Mouse (Mus musculus) cerebellum, adult 2 months (tissue): ENCODE measurements around the gene Gm49339. TPM values are rescaled to one million over a fixed set of nuclear protein-coding genes. Genes with fewer than 3 reads are reported as not detected.

Experiments
- DNase-seq, 2 experiments: peaks; one replicate each; pipeline ENCODE4 v3.0.0; 2021
- H3K27ac ChIP-seq: fragments of 200-500 bp; 2 replicates; pipeline ENCODE4 v1.5.1; 2012; ENCODE audit warnings: low read length, control low read depth, inconsistent platforms; ENCODE audit not compliant: insufficient read depth
- H3K27me3 ChIP-seq: fragments of 200-500 bp; 2 replicates; pipeline ENCODE4 v1.6.1; 2012; ENCODE audit warnings: inconsistent platforms, mild to moderate bottlenecking, low read length, moderate library complexity; ENCODE audit not compliant: control insufficient read depth, insufficient read depth
- H3K4me1 ChIP-seq: fragments of 200-500 bp; 2 replicates; pipeline ENCODE4 v1.6.1; 2011; ENCODE audit warnings: low read length; ENCODE audit not compliant: control insufficient read depth, insufficient read depth
- H3K4me3 ChIP-seq: fragments of 200-500 bp; replicated peaks from 2 replicates; pipeline ENCODE3; 2011; ENCODE audit warnings: mild to moderate bottlenecking, low read depth, low read length, control low read depth; ENCODE audit not compliant: insufficient read depth
- CTCF ChIP-seq: fragments of 200-500 bp; IDR thresholded peaks from 2 replicates; pipeline ENCODE4 v1.5.1; 2011; ENCODE audit warnings: low read depth, mild to moderate bottlenecking, control low read depth, low read length, moderate library complexity, borderline replicate concordance; ENCODE audit not compliant: insufficient read depth
- POLR2A ChIP-seq: fragments of 200-500 bp; IDR thresholded peaks from 2 replicates; pipeline ENCODE4 v1.6.1; 2011; ENCODE audit warnings: low read length, control low read depth, borderline replicate concordance; ENCODE audit not compliant: insufficient read depth
- WGBS: fragments of 180-500 bp; shearing (Covaris S2); methylation state at CpG from one replicate; pipeline ENCODE4 v1.1.7; 2018; 5-methylcytosine and 5-hydroxymethylcytosine counted together
- polyA plus RNA-seq: library from polyadenylated mRNA; depleted of rRNA; stranded (reverse); fragments of >200 nt; gene quantifications from 2 replicates; pipeline ENCODE4 v1.2.3, GENCODE M21; 2012; rRNA removed

Gene Gm49339
- polyA plus RNA-seq, 1 experiment = not detected

- no peak for TF ChIP-seq POLR2A
- TF ChIP-seq CTCF = no peak
- Histone ChIP-seq H3K27ac (no peak overlapping the region), H3K4me1 (no peaks in the 10 kb centered on the region), H3K27me3 (no peaks in the 10 kb centered on the region), H3K4me3 (no peak overlapping the region)
- DNase-seq = no peak
These were observed 39.6 kb downstream of the Gm49339 start for GRCm38 (mm10) chr10:51520021-51520420.

DNA sequence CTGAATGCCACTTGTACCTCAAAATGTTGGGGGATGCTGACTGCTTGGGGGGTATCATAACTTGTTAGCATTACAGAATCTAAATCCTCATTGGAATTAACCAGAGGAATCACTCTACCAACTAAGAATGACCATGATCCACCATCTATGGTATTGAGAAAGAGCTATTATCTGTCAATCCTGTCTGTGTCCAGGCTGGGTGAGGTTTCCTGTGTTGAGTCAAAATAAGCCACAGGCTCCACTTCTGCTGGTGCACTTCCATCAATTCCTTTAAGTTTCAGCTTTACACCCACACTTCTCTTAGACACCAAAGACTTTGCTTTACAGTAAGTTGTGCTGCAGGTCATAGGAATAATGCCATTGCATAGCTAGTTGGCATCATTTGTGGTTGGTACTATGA is 41.0 kb downstream of the Gm49339 start:
- TF ChIP-seq CTCF (no peak), POLR2A (no peak)
- no peak for DNase-seq
- H3K27ac ChIP-seq = no peak overlapping the region
- H3K4me3 ChIP-seq = no peak overlapping the region
- no peaks in the 10 kb centered on the region for H3K27me3 ChIP-seq
- H3K4me1 ChIP-seq = no peaks in the 10 kb centered on the region

DNA sequence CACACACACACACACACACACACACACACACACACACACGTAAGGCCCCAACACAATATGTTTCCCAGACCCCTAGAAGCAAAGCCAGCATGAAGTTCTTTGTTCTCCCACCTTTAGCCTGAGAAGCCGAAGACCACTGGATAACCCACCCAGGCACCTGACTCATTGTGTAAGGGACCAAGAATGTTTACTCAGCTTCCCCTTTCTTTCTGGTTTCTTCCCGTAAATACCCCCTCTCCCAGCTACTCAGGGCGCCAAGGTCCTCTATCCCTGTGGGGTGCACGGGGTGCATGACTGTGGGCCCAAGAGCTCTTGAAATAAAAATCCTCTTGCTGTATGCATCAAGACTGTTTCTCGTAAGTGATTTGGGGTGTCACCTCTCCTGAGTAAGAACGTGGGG is 45.7 kb downstream of the Gm49339 start:
- Histone ChIP-seq H3K27ac (no peak overlapping the region), H3K27me3 (no peaks in the 10 kb centered on the region), H3K4me1 (no peaks in the 10 kb centered on the region), H3K4me3 (no peak overlapping the region)
- WGBS = 69% methylated on average over 7 of the region's 7 CpGs
- DNase-seq = no peak
- no peak for TF ChIP-seq CTCF
- TF ChIP-seq POLR2A = no peak

DNA sequence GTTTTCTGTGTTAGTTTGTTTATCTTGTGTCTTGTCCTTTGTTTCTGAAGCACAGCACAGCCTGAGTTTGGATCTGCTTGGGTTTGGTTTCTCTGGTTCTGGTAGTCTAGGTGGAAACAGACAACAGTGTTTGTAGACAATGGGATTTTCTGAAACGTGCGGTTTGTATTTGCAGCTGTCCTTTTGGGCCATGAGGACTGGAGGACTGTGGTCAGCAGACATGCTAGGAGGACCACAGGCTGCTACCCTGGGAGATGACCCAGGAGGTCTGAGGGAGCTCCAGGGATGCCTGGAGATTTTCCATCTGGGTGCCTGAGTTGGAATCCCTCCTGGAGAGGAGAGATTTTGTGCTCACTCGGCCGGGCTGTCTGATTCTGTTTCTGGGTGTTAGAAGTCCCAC is 46.2 kb downstream of the Gm49339 start:
- no peaks in the 10 kb centered on the region for H3K27me3 ChIP-seq
- no peak for DNase-seq
- H3K27ac ChIP-seq = no peak overlapping the region
- no peaks in the 10 kb centered on the region for H3K4me1 ChIP-seq
- 57% methylated on average over 4 of the region's 4 CpGs for WGBS
- H3K4me3 ChIP-seq = no peak overlapping the region
- TF ChIP-seq POLR2A (no peak), CTCF (no peak)

GRCm38 (mm10) chr10:51528840-51529434 is 48.5 kb downstream of the Gm49339 start:
- H3K4me3 ChIP-seq = no peak overlapping the region
- 83% methylated on average over 8 of the region's 8 CpGs for WGBS
- H3K27me3 ChIP-seq = no peaks in the 10 kb centered on the region
- no peaks in the 10 kb centered on the region for H3K4me1 ChIP-seq
- H3K27ac ChIP-seq = no peak overlapping the region
- no peak for TF ChIP-seq CTCF
- TF ChIP-seq POLR2A = no peak
- no peak for DNase-seq

DNA sequence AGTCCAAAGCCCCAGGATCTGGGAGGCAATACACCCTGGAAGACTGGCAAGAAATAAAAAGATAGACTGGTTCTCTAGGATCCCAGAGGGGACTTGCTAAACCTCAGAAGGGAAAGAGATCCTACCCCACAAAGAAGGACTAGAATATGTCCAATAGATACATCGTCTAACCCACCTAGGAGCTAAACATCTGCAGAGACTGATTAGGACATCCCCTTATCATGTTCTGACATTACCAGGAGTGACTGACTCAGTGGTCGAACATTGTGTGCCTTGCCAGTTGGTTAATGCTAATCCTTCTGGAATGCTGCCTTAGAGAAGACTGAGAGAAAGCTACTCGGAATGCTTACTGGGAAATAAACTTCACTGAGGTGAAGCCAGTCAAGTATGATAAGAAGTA is 49.1 kb downstream of the Gm49339 start:
- no peaks in the 10 kb centered on the region for H3K27me3 ChIP-seq
- DNase-seq = no peak
- H3K27ac ChIP-seq = no peak overlapping the region
- no peaks in the 10 kb centered on the region for H3K4me1 ChIP-seq
- TF ChIP-seq POLR2A = no peak
- no peak overlapping the region for H3K4me3 ChIP-seq
- WGBS = 76% methylated on average over 3 of the region's 3 CpGs

DNA sequence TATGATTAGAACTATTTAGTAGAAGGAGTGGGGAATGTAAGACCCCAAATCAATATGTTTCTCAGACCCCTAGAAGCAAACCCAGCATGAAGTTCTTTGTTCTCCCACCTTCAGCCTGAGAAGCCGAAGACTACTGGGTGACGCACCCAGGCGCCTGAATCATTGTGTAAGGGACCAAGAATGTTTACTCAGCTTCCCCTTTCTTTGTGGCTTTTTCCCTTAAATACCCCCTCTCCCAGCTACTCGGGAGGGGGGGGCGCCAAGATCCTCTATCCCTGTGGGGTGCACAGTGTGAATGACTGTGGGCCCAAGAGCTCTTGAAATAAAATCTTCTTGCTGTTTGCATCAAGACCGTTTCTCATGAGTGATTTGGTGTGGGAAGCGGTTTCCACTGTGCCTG is 50.4 kb downstream of the Gm49339 start:
- no peak for TF ChIP-seq POLR2A
- Histone ChIP-seq H3K27me3 (no peaks in the 10 kb centered on the region), H3K4me1 (no peaks in the 10 kb centered on the region), H3K27ac (no peak overlapping the region), H3K4me3 (no peak overlapping the region)
- no peak for DNase-seq
- WGBS = 84% methylated on average over 7 of the region's 7 CpGs

Other genes with a start within 250 kb of the Gm49339 start
- gene Lilr4b, start within 50 bp of the Gm49339 start, polyA plus RNA-seq = 0.14 and 0.34 TPM in 2 replicates
- 0.52 and 0.59 TPM in 2 replicates for gene Lilrb4a, start 10.3 kb downstream of the Gm49339 start, polyA plus RNA-seq
- not detected in 2 replicates for gene Fam162b, start 109.9 kb downstream of the Gm49339 start, polyA plus RNA-seq
- not detected in 2 replicates for gene Gprc6a, start 150.8 kb downstream of the Gm49339 start, polyA plus RNA-seq
- gene Rfx6, start 197.1 kb downstream of the Gm49339 start, polyA plus RNA-seq = not detected in 2 replicates